Mouse (Mus musculus) neural tube, embryonic 13.5 days (tissue): ENCODE measurements around the gene Prss23. TPM values are rescaled to one million over a fixed set of nuclear protein-coding genes. Genes with fewer than 3 reads are reported as not detected.

ENCODE experiments used
- ATAC-seq: fragments of 200-750 bp; cut with Nextera tagmentation; 2 replicates; pipeline ENCODE4 v1.8.0; 2017; ENCODE audit warnings: low read depth, mild to moderate bottlenecking, moderate TSS enrichment, moderate library complexity
- H3K27ac ChIP-seq: fragments of 300-500 bp; sonication (generic); replicated peaks from 2 replicates; pipeline ENCODE4 v1.5.1; 2015; ENCODE audit warnings: moderate library complexity, mild to moderate bottlenecking, inconsistent platforms
- H3K27me3 ChIP-seq: fragments of 300-500 bp; sonication (generic); 2 replicates; pipeline ENCODE4 v1.6.1; 2015; ENCODE audit warnings: mild to moderate bottlenecking, inconsistent platforms
- H3K36me3 ChIP-seq: fragments of 300-500 bp; sonication (generic); 2 replicates; pipeline ENCODE4 v1.6.1; 2015; ENCODE audit warnings: mild to moderate bottlenecking, inconsistent platforms
- H3K4me1 ChIP-seq: fragments of 300-500 bp; sonication (generic); replicated peaks from 2 replicates; pipeline ENCODE4 v1.6.1; 2015; ENCODE audit warnings: inconsistent platforms
- H3K4me2 ChIP-seq: fragments of 300-500 bp; sonication (generic); 2 replicates; pipeline ENCODE4 v1.6.1; 2015; ENCODE audit warnings: inconsistent platforms, mild to moderate bottlenecking, moderate library complexity
- H3K4me3 ChIP-seq: fragments of 300-500 bp; sonication (generic); 2 replicates; pipeline ENCODE4 v1.5.1; 2015; ENCODE audit warnings: mild to moderate bottlenecking, inconsistent platforms
- H3K9ac ChIP-seq: fragments of 300-500 bp; sonication (generic); 2 replicates; pipeline ENCODE4 v1.6.1; 2015; ENCODE audit warnings: moderate library complexity, mild to moderate bottlenecking, inconsistent platforms
- H3K9me3 ChIP-seq: fragments of 300-500 bp; sonication (generic); 2 replicates; pipeline ENCODE4 v1.6.1; 2016; ENCODE audit warnings: inconsistent platforms
- WGBS: fragments of 180-500 bp; shearing (Covaris S2); methylation state at CpG from one replicate; pipeline ENCODE4 v1.1.7; 2015; 5-methylcytosine and 5-hydroxymethylcytosine counted together
- polyA plus RNA-seq: library from polyadenylated mRNA; unstranded; fragments of >200 nt; fragmentation: Nextera tagmentation; extraction: Ambion mirVana; gene quantifications from 2 replicates; pipeline ENCODE4 v1.2.1, GENCODE M21; 2015

Prss23 gene
- polyA plus RNA-seq, 1 experiment from 2014 or later, result 17.0 TPM

DNA sequence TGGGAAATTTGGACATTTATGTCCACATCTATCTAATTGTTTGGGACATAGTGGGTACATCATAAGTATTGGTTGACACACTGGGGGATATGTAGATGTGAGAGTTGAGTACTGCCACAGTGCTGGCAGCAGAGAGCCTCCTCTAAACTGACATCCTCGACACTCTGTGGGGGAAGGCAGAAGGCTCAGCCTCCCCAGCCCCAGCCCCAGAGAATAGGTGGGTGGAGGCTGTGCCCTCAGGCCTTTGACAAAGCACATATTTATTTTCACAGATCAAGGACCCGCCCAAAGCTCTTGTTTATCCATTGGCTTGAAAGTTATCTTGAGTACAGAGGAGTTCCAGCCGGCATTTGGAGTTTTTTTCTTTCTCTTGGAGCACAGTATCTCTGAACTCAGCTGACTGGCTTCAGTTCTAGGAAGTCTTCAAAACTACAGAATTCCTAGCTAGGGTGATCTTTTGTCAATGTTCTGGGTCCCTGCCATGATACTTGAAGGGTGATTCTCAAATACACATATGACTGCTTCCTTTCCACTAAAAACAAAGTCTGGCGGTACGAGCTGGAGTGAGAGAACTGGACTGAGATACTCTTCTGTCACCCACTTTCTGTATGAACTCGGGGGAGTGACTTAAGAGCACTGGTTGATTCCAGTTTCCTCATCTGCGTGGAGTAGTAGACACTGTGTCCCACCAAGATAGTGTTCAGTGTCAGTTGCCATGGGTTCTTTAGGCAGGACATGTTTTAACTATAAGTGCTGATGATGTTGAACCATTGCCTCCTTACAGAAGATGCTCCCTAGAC, 43.0 kb downstream of the Prss23 start:
- 80% methylated on average over 7 of the region's 7 CpGs for WGBS
- H3K4me2 ChIP-seq, result no peak overlapping the region
- peaks cover 9% of the 10 kb centered on the region; the same call in 1 of the 2 replicates for H3K9me3 ChIP-seq
- no peak overlapping the region for H3K9ac ChIP-seq
- H3K4me1 ChIP-seq, result no peaks in the 10 kb centered on the region
- H3K36me3 ChIP-seq, result no peaks in the 10 kb centered on the region
- H3K27me3 ChIP-seq, result no peaks in the 10 kb centered on the region
- no peak overlapping the region for H3K27ac ChIP-seq
- H3K4me3 ChIP-seq, result no peak overlapping the region
- ATAC-seq, result no peak

DNA sequence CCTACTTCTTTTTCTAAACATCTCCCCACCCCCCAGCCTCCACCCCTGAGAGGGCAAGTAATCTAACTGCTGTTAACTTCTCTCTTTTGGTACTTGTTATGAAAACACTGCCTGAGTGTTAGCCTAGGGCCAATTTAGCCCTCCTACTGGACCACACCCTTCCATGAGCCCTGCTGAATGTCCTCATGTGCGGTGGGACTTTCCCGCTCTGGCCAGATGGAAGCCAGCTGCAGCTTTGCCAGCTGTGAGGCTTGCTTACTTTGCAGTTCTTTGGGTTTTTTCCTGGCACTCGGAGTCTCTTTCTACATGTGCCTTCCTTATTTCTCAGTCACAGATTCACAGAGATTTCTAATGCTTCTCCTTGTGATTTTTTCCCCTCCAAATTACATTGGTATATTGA, 45.3 kb downstream of the Prss23 start:
- no peak for ATAC-seq
- 0 out of 2 replicates have a peak, but pooled peaks cover under 1% of the 10 kb centered on the region for H3K27me3 ChIP-seq
- H3K27ac ChIP-seq, result no peak overlapping the region

DNA sequence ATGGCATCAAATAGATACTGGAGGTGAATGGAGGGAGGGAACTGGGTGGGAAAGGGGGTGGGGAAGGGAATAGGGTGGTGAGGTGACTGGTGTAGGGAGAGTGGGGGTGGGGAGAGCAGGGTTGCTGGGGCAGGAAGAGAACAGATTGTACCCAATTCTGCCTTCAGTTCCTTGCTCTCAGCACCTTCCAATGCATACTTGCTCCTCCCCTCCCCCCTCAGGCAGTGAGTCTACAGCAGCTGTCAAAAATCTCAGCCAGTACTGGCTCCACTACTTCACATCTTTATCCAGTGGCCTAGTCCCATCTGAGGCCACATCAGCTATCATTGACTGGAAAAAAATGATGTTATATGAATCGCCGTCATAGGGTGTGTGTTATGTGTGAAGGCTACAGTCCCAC, 48.5 kb downstream of the Prss23 start:
- H3K9ac ChIP-seq, result no peak overlapping the region
- H3K4me3 ChIP-seq, result no peak overlapping the region
- no peaks in the 10 kb centered on the region for H3K4me1 ChIP-seq
- peak; percentile 27; the same call in 1 of the 2 replicates for ATAC-seq
- no peak overlapping the region for H3K27ac ChIP-seq
- H3K9me3 ChIP-seq, result no peaks in the 10 kb centered on the region
- H3K27me3 ChIP-seq, result peaks cover 6% of the 10 kb centered on the region; the same call in 1 of the 2 replicates
- 85% methylated on average over 2 of the region's 2 CpGs for WGBS
- H3K36me3 ChIP-seq, result no peaks in the 10 kb centered on the region
- H3K4me2 ChIP-seq, result no peak overlapping the region

More for the DNA sequence above, 45.3 kb downstream of the Prss23 start:
- WGBS, result 74% methylated on average over 3 of the region's 3 CpGs
- H3K36me3 ChIP-seq, result no peaks in the 10 kb centered on the region
- no peak overlapping the region for H3K9ac ChIP-seq
- H3K4me3 ChIP-seq, result no peak overlapping the region
- no peaks in the 10 kb centered on the region for H3K4me1 ChIP-seq
- H3K9me3 ChIP-seq, result no peaks in the 10 kb centered on the region
- no peak overlapping the region for H3K4me2 ChIP-seq

DNA sequence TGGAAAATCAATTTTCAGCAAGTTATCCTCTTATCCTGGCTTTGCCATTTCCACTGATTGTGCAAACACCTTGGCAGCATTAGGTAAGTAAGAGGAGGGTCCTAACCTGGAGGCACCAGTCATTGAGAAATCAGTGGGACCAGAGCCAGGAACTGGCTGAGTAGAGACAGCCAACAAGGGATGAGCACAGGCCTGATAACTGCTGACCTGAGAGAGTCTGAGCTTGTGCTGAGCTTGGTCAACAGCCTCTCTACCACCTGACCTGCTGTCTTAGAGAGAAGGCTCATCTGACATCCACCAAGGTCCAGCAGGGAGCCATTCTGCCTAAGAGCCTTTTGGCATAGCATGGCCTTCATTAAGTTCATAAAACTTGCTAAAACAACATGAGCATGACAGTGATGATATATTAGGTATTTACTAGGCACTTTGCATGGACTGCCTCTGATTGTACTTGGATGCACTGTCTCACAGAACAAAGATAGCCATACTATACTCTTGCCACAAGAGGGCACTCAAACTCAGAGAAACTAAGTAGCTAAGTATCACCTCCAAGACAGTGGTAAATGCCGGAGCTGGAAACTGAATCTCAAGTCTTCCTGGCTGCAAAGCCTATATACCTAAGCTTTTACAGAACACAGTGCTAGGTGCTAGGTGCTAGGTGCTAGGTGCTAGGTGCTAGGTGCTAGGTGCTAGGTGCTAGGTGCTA, 49.5 kb downstream of the Prss23 start:
- WGBS, result 14% methylated on average over 1 of the region's 1 CpGs

DNA sequence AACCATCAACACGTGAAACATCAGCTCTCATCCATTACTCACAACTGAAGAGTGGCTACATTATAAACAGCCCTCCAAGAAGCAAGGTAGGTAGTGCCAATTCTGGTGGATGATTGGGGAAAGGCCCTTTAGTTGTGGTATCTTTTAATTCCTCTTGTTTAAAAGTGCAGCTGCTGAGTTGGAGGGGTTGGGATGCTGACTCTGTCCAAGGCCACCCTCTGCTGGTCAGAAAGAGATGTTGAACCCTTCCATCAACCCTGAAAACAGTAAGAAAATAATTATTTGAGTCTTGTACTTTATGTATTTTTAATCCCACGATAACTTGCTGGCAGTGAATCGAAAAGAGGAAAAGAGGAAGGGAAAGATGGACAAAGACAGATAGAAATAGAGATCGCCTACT, 53.5 kb downstream of the Prss23 start:
- H3K9ac ChIP-seq, result no peak overlapping the region
- peaks cover 6% of the 10 kb centered on the region; the same call in 1 of the 2 replicates for H3K27me3 ChIP-seq
- H3K4me3 ChIP-seq, result no peak overlapping the region
- no peaks in the 10 kb centered on the region for H3K36me3 ChIP-seq
- WGBS, result 70% methylated on average over 4 of the region's 4 CpGs
- no peaks in the 10 kb centered on the region for H3K9me3 ChIP-seq
- no peak for ATAC-seq
- H3K27ac ChIP-seq, result no peak overlapping the region
- no peak overlapping the region for H3K4me2 ChIP-seq
- H3K4me1 ChIP-seq, result no peaks in the 10 kb centered on the region

More for the DNA sequence above, 49.5 kb downstream of the Prss23 start:
- H3K27me3 ChIP-seq, result peaks cover 6% of the 10 kb centered on the region; the same call in 1 of the 2 replicates
- H3K4me2 ChIP-seq, result no peak overlapping the region
- no peaks in the 10 kb centered on the region for H3K4me1 ChIP-seq
- H3K9ac ChIP-seq, result no peak overlapping the region
- H3K4me3 ChIP-seq, result no peak overlapping the region
- H3K9me3 ChIP-seq, result no peaks in the 10 kb centered on the region
- ATAC-seq, result peak; percentile 92
- H3K27ac ChIP-seq, result no peak overlapping the region
- no peaks in the 10 kb centered on the region for H3K36me3 ChIP-seq

DNA sequence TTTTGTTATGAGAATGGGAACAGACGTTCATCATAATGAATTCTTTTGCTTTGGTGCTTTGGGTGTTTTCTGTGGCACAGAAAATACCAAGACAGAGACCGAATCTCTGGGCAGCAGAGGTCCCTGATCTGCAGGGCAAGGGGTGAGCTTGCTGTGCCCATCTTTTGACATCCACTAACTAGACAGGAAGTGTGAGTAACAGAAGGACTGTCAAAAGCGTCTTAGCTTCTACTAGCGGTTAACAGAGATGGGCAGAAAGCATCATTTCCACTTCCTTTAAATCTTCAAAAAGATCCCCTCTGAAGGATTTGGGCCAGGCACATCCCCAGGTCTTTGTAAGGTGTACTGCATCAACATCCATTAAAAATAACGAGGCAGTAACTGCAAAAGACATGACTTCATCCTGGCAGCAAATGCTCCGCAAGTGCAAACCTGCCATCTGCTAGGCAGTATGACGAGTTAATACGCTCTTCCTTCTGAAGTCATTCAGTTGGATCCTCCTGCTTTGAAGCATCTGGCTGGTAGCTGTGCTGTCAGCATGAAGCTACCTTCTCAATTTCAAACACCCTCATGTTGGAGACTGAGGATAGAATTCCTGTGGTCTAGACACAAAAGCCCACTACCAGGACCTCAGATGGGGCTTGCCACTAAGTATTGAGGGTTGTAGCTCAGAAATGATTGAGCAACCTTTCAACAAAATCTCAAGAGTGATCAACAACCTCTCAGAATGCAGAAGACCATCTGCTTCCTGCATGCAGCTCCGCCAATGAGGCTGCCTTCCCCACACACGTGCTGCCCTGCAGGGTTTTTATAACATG, 63.0 kb downstream of the Prss23 start:
- peak; percentile 56; the same call in 1 of the 2 replicates for ATAC-seq
- Histone ChIP-seq H3K9ac (no peak overlapping the region), H3K36me3 (no peaks in the 10 kb centered on the region), H3K4me2 (no peak overlapping the region), H3K27ac (peak overlapping the region; percentile 28; the same call in 1 of the 2 replicates), H3K4me1 (peaks cover 8% of the 10 kb centered on the region; the same call in 1 of the 2 replicates), H3K9me3 (no peaks in the 10 kb centered on the region), H3K27me3 (no peaks in the 10 kb centered on the region), H3K4me3 (no peak overlapping the region)
- whole genome bisulfite sequencing, result 58% methylated on average over 10 of the region's 10 CpGs

DNA sequence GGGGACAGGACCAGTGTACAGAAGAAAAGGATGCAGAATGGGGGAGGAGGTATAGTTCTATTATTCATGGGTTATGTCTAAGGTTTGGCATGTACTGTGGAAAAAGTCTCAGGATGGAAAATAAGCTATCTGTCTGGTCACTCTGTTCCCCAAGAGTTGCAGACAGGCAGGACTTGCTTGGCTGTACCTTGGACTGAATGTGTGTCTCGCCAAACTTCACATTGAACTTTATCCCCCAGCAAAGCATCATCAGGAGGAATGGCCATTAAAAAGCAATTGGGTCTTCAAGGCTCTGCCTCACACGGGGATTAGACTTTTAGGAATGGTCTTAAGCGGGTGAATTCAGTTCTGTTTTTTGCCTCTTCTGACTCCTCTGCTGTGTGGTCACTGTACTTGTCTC, 63.7 kb downstream of the Prss23 start:
- Histone ChIP-seq H3K4me2 (no peak overlapping the region), H3K4me3 (no peak overlapping the region)
- WGBS, result 82% methylated on average over 3 of the region's 3 CpGs

DNA sequence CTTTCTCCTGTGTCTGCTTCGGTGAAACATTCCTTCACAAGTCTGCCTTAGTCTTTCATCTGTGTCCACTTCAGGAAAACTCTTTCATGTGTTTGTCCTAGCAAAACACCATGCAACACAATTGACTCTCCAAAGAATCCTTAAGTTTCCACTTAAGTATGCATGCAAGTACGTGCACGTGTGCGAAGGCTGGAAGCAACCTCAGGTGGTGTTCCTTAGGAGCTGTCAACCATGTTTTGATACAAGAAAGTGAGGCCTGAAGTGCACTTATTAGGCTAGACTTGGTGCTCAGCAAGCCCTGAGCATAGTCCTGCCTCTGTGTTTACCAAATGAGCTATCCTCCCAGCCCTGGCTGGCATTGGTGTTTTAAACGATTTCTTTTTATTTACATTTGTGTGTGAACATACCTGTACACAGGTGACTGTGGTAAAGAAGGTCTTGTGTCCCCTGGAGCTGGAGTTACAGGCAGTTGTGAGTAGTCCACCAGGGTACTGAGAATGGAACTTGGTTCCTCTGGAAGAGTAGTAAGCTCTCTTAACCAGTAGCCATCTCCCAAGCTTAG, 64.3 kb downstream of the Prss23 start:
- Histone ChIP-seq H3K4me2 (no peak overlapping the region), H3K4me3 (no peak overlapping the region), H3K27ac (no peak overlapping the region), H3K4me1 (peaks cover 8% of the 10 kb centered on the region; the same call in 1 of the 2 replicates), H3K27me3 (no peaks in the 10 kb centered on the region), H3K9me3 (no peaks in the 10 kb centered on the region), H3K9ac (no peak overlapping the region), H3K36me3 (no peaks in the 10 kb centered on the region)
- no peak for ATAC-seq
- 93% methylated on average over 5 of the region's 5 CpGs for WGBS

More for the DNA sequence above, 63.7 kb downstream of the Prss23 start:
- Histone ChIP-seq H3K27me3 (no peaks in the 10 kb centered on the region), H3K27ac (no peak overlapping the region), H3K9me3 (no peaks in the 10 kb centered on the region), H3K36me3 (no peaks in the 10 kb centered on the region), H3K9ac (no peak overlapping the region), H3K4me1 (peaks cover 8% of the 10 kb centered on the region; the same call in 1 of the 2 replicates)
- no peak for ATAC-seq

DNA sequence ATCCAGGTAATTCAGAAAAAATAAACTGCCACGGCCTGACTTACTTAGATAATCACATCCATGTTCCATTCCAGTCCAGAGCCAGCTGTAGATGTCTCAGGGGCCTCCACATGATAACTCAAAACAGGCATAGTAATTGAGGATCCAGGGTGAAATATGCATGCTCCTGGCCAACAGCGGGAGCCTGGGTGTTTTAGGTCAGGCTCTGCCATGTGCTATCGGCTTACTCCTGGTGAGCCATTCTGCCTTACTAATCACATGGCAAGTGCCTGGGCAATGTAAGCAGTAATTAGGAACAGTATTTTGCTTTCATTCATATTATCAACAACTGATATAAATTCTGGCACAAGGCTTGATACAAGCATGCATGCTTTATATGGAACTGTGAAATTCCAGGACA, 65.6 kb downstream of the Prss23 start:
- peak; percentile 50; the same call in 1 of the 2 replicates for ATAC-seq
- no peak overlapping the region for H3K4me2 ChIP-seq
- no peaks in the 10 kb centered on the region for H3K27me3 ChIP-seq
- peaks cover 17% of the 10 kb centered on the region for H3K4me1 ChIP-seq
- H3K36me3 ChIP-seq, result no peaks in the 10 kb centered on the region
- H3K27ac ChIP-seq, result no peak overlapping the region
- no peaks in the 10 kb centered on the region for H3K9me3 ChIP-seq
- H3K9ac ChIP-seq, result no peak overlapping the region
- H3K4me3 ChIP-seq, result no peak overlapping the region
- 55% methylated on average over 3 of the region's 3 CpGs for WGBS

DNA sequence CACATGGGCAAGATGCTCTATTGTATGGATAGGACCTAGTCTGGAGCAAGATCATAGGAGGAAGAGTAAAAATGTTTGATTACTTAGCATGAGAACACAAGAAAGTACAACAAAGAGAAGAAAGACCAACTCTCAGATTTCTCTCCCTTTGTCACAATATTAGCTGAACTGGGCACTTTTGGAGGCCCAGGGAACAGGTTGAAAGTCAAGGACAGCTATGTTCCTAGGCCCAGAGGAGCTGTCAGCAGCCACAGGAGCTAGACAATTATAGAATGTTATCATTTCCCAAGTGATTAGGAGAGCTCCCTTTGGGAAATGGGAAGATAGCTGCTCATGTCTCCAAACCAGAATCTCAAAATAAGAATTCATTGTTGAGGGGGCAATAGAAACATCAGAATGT, 66.1 kb downstream of the Prss23 start:
- H3K36me3 ChIP-seq, result no peaks in the 10 kb centered on the region
- ATAC-seq, result no peak
- no peak overlapping the region for H3K9ac ChIP-seq
- H3K27me3 ChIP-seq, result no peaks in the 10 kb centered on the region
- no peaks in the 10 kb centered on the region for H3K9me3 ChIP-seq
- H3K4me2 ChIP-seq, result no peak overlapping the region
- H3K27ac ChIP-seq, result no peak overlapping the region
- no peak overlapping the region for H3K4me3 ChIP-seq
- peaks cover 19% of the 10 kb centered on the region for H3K4me1 ChIP-seq

DNA sequence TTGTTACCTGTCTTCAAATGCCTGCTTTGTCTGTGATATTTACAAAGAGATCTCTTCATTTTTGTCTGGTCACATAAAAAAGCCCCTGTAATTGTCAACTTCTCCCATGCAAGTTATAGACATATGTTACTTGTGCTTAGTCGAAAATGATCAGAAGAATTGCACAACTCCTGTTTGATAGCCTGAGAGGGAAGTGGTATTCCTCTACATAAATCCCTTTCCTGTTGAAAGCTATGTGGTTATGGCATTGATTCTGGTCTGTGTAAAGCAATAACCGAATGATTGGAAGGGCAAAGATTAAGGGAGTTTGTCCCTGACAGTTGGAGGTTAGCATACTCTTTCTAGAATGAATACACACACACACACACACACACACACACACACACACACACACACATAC, 67.3 kb downstream of the Prss23 start:
- Histone ChIP-seq H3K9ac (no peak overlapping the region), H3K36me3 (no peaks in the 10 kb centered on the region), H3K4me2 (no peak overlapping the region), H3K4me3 (no peak overlapping the region), H3K27me3 (no peaks in the 10 kb centered on the region), H3K27ac (no peak overlapping the region), H3K4me1 (peaks cover 19% of the 10 kb centered on the region), H3K9me3 (no peaks in the 10 kb centered on the region)
- WGBS, result 81% methylated on average over 2 of the region's 2 CpGs
- ATAC-seq, result no peak
